Mouse (Mus musculus) hindbrain, embryonic 10.5 days (tissue): ENCODE data around the gene Vac14. TPM values are rescaled to one million over a fixed set of nuclear protein-coding genes. Genes with fewer than 3 reads are reported as not detected.

Experiments used
- DNase-seq: peaks from one replicate; pipeline ENCODE4 v3.0.0-alpha.2; 2017; ENCODE audit warnings: low spot score
- H3K27ac ChIP-seq: fragments of 300-500 bp; sonication (generic); 2 replicates; pipeline ENCODE4 v1.5.1; 2016; ENCODE audit warnings: mild to moderate bottlenecking, moderate library complexity
- H3K27me3 ChIP-seq: fragments of 300-500 bp; sonication (generic); 2 replicates; pipeline ENCODE4 v1.6.1; 2016; ENCODE audit warnings: mild to moderate bottlenecking; ENCODE audit not compliant: poor library complexity, insufficient read depth, severe bottlenecking
- H3K36me3 ChIP-seq: fragments of 300-500 bp; sonication (generic); 2 replicates; pipeline ENCODE4 v1.6.1; 2016; ENCODE audit warnings: mild to moderate bottlenecking, moderate library complexity
- H3K4me1 ChIP-seq: fragments of 300-500 bp; sonication (generic); replicated peaks from 2 replicates; pipeline ENCODE4 v1.6.1; 2016; ENCODE audit warnings: mild to moderate bottlenecking
- H3K4me3 ChIP-seq: fragments of 300-500 bp; sonication (generic); 2 replicates; pipeline ENCODE4 v1.5.1; 2016; ENCODE audit warnings: mild to moderate bottlenecking, moderate library complexity
- H3K9me3 ChIP-seq: fragments of 300-500 bp; sonication (generic); 2 replicates; pipeline ENCODE4 v1.6.1; 2016; ENCODE audit warnings: mild to moderate bottlenecking, moderate library complexity
- WGBS: fragments of 180-500 bp; shearing (Covaris S2); methylation state at CpG from one replicate; pipeline ENCODE4 v1.1.7; 2016; 5-methylcytosine and 5-hydroxymethylcytosine counted together
- polyA plus RNA-seq: library from polyadenylated mRNA; unstranded; fragments of >200 nt; fragmentation: Nextera tagmentation; extraction: Ambion mirVana; gene quantifications from 2 replicates; pipeline ENCODE4 v1.2.1, GENCODE M21; 2016

Vac14 gene
- polyA plus RNA-seq, 1 experiment from 2014 or later, result 31.9 TPM

- WGBS, result 40% methylated on average over 7 of the region's 7 CpGs
- peaks cover 65% of the 10 kb centered on the region for H3K36me3 ChIP-seq
- DNase-seq, result no peak
These were observed 106.9 kb downstream of the Vac14 start for GRCm38 (mm10) chr8:110725084-110725838.

DNA sequence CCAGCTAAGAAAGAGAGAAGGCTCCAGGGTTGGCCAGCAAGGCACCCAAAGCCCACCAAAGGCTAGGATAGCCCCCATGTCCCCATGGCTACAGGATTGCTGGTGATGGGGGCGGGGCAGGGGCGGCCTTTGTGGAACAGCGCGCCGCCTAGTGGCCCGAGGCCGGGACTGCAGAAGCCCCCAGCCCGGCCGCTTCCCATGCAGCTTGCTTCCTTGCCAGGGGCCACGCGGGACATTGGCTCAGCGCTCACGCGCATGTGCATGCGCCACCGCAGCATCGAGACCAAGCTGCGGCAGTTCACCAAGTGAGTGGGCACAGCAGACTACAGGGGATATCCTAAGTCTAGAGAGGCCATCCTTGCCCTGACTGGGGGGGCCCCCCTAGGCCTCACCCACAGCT lies 108.5 kb downstream of the Vac14 start:
- Histone ChIP-seq H3K4me1 (peaks cover 53% of the 10 kb centered on the region), H3K4me3 (peak overlapping the region; percentile 23; the same call in 1 of the 2 replicates), H3K27me3 (no peaks in the 10 kb centered on the region), H3K27ac (peak overlapping the region; percentile 68), H3K9me3 (no peaks in the 10 kb centered on the region), H3K36me3 (peaks cover 81% of the 10 kb centered on the region)
- peak; percentile 79 for DNase-seq
- 19% methylated on average over 18 of the region's 18 CpGs for WGBS

More at GRCm38 (mm10) chr8:110725084-110725838, 106.9 kb downstream of the Vac14 start:
- Histone ChIP-seq H3K9me3 (no peaks in the 10 kb centered on the region), H3K27me3 (peaks cover 2% of the 10 kb centered on the region; the same call in 1 of the 2 replicates), H3K4me3 (peak overlapping the region; percentile 13; the same call in 1 of the 2 replicates), H3K27ac (peak overlapping the region; percentile 72), H3K4me1 (peaks cover 63% of the 10 kb centered on the region)

DNA sequence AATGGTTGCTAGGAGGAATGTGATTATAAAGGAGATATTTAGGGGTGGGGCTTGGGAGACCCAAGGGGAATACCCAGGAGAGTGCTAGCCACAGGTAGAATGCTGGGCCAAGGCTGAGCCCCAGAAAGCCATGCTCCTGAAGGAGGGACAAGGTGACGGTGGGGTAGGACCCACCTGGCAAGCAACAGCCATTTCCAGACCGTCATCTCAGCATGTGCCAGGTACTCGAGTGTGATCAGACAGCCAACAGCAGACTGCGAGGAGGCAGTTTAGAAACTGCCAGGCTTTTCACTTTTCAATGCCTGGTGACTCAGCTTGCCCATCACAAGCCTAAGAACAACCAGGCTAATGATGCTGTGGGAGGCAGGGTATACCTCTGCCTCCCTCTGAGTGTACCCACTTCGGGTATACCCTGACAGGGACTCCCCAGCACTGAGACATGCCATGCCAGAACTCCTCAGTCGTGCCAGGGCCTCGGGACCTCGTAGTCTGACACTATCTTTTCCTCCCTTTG lies 113.0 kb downstream of the Vac14 start:
- Histone ChIP-seq H3K27ac (no peak overlapping the region), H3K36me3 (peaks cover 99% of the 10 kb centered on the region), H3K4me3 (no peak overlapping the region), H3K9me3 (no peaks in the 10 kb centered on the region), H3K4me1 (peaks cover 8% of the 10 kb centered on the region), H3K27me3 (no peaks in the 10 kb centered on the region)
- no peak for DNase-seq
- 89% methylated on average over 8 of the region's 8 CpGs for WGBS

GRCm38 (mm10) chr8:110733036-110733435 lies 114.7 kb downstream of the Vac14 start:
- no peaks in the 10 kb centered on the region for H3K9me3 ChIP-seq
- H3K36me3 ChIP-seq, result peaks cover 99% of the 10 kb centered on the region
- H3K4me3 ChIP-seq, result no peak overlapping the region
- no peak overlapping the region for H3K27ac ChIP-seq
- no peaks in the 10 kb centered on the region for H3K27me3 ChIP-seq
- 92% methylated on average over 8 of the region's 8 CpGs for WGBS
- H3K4me1 ChIP-seq, result no peaks in the 10 kb centered on the region
- DNase-seq, result no peak

GRCm38 (mm10) chr8:110738591-110739195 lies 120.3 kb downstream of the Vac14 start:
- DNase-seq, result no peak
- Histone ChIP-seq H3K36me3 (peaks cover 72% of the 10 kb centered on the region), H3K9me3 (no peaks in the 10 kb centered on the region), H3K27me3 (no peaks in the 10 kb centered on the region), H3K4me1 (no peaks in the 10 kb centered on the region), H3K27ac (no peak overlapping the region), H3K4me3 (no peak overlapping the region)
- WGBS, result 91% methylated on average over 35 of the region's 35 CpGs

GRCm38 (mm10) chr8:110740629-110741175 lies 122.3 kb downstream of the Vac14 start:
- Histone ChIP-seq H3K27ac (no peak overlapping the region), H3K4me1 (no peaks in the 10 kb centered on the region), H3K4me3 (no peak overlapping the region), H3K36me3 (peaks cover 51% of the 10 kb centered on the region), H3K27me3 (no peaks in the 10 kb centered on the region), H3K9me3 (no peaks in the 10 kb centered on the region)
- 89% methylated on average over 5 of the region's 5 CpGs for WGBS
- DNase-seq, result no peak

- H3K36me3 ChIP-seq, result peaks cover 39% of the 10 kb centered on the region
- DNase-seq, result no peak
- 78% methylated on average over 15 of the region's 15 CpGs for WGBS
- H3K9me3 ChIP-seq, result no peaks in the 10 kb centered on the region
- H3K4me3 ChIP-seq, result no peak overlapping the region
- H3K4me1 ChIP-seq, result 0 out of 2 replicates have a peak, but pooled peaks cover 5% of the 10 kb centered on the region
- H3K27me3 ChIP-seq, result no peaks in the 10 kb centered on the region
- H3K27ac ChIP-seq, result no peak overlapping the region
These were observed 123.5 kb downstream of the Vac14 start for GRCm38 (mm10) chr8:110741816-110742451.

GRCm38 (mm10) chr8:110742452-110742818 lies 124.0 kb downstream of the Vac14 start:
- WGBS, result 86% methylated on average over 5 of the region's 5 CpGs

GRCm38 (mm10) chr8:110745162-110745561 lies 126.8 kb downstream of the Vac14 start:
- Histone ChIP-seq H3K4me1 (0 out of 2 replicates have a peak, but pooled peaks cover 5% of the 10 kb centered on the region), H3K36me3 (peaks cover 7% of the 10 kb centered on the region), H3K27me3 (peaks cover 4% of the 10 kb centered on the region; the same call in 1 of the 2 replicates), H3K9me3 (no peaks in the 10 kb centered on the region), H3K4me3 (no peak overlapping the region), H3K27ac (no peak overlapping the region)
- no peak for DNase-seq
- 93% methylated on average over 10 of the region's 10 CpGs for WGBS

More at GRCm38 (mm10) chr8:110742452-110742818, 124.0 kb downstream of the Vac14 start:
- no peaks in the 10 kb centered on the region for H3K9me3 ChIP-seq
- no peak overlapping the region for H3K27ac ChIP-seq
- 0 out of 2 replicates have a peak, but pooled peaks cover 5% of the 10 kb centered on the region for H3K4me1 ChIP-seq
- H3K4me3 ChIP-seq, result no peak overlapping the region
- H3K27me3 ChIP-seq, result no peaks in the 10 kb centered on the region
- DNase-seq, result no peak
- peaks cover 34% of the 10 kb centered on the region for H3K36me3 ChIP-seq

DNA sequence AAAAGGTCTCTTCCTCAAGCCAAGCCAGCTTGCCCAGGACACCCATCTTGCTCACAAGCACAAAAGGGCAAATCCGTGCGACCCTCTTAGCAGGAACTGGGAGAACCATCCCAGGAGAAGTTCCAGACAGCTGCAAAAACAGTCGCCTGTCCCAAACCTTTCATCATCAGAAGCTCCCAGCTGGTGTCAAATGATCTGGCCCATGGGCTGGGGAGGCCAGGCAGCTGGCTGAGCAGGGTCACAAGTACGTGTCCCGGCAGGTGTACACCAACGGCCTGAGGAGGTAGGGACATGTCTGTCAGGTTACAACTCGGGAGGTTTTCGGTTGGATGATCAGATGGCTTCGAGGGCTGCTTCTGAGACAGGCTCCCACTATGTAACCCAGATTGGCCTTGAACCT lies 128.3 kb downstream of the Vac14 start:
- Histone ChIP-seq H3K9me3 (no peaks in the 10 kb centered on the region), H3K36me3 (no peaks in the 10 kb centered on the region), H3K4me1 (0 out of 2 replicates have a peak, but pooled peaks cover 5% of the 10 kb centered on the region), H3K27ac (no peak overlapping the region), H3K4me3 (no peak overlapping the region), H3K27me3 (peaks cover 4% of the 10 kb centered on the region; the same call in 1 of the 2 replicates)
- 69% methylated on average over 9 of the region's 9 CpGs for WGBS
- DNase-seq, result no peak

GRCm38 (mm10) chr8:110749500-110750170 lies 131.2 kb downstream of the Vac14 start:
- Histone ChIP-seq H3K27ac (no peak overlapping the region), H3K4me3 (no peak overlapping the region), H3K27me3 (peaks cover 4% of the 10 kb centered on the region; the same call in 1 of the 2 replicates), H3K9me3 (no peaks in the 10 kb centered on the region), H3K36me3 (no peaks in the 10 kb centered on the region), H3K4me1 (peaks cover 6% of the 10 kb centered on the region)
- WGBS, result 61% methylated on average over 10 of the region's 10 CpGs
- peak; percentile 24 for DNase-seq

GRCm38 (mm10) chr8:110750269-110750668 lies 131.9 kb downstream of the Vac14 start:
- no peak overlapping the region for H3K27ac ChIP-seq
- H3K36me3 ChIP-seq, result no peaks in the 10 kb centered on the region
- 53% methylated on average over 13 of the region's 13 CpGs for WGBS
- peaks cover 4% of the 10 kb centered on the region; the same call in 1 of the 2 replicates for H3K27me3 ChIP-seq
- no peak overlapping the region for H3K4me3 ChIP-seq
- no peaks in the 10 kb centered on the region for H3K9me3 ChIP-seq
- no peak for DNase-seq
- H3K4me1 ChIP-seq, result peaks cover 13% of the 10 kb centered on the region
